In genomic region chr7:80778376-80778775, GRCm38 (mm10) we compare ENCODE assay signal across 15 mouse cellular contexts. TPM values are rescaled to one million over a fixed set of nuclear protein-coding genes. Genes with fewer than 3 reads are reported as not detected.
A peak's percentile ranks its signal among the peaks of the same experiment; 100 is the strongest.
DNase-seq lines count a peak whose midpoint lies in the region; ATAC-seq and TF ChIP-seq lines count a peak whose summit lies in the region.
"Had no signal": no experiment of that assay in that cellular context is flagged by ENCODE, and none has a peak within 500 bp of the region (broad histone marks: within the 10 kb centered on the region; RNA-seq: fewer than 3 reads in every experiment).

No protein-coding gene starts in this region.

- H3K4me1 ChIP-seq in kidney, postnatal 0 days (replicated peaks; ENCODE audit: insufficient read depth, low read length), result peaks cover 31% of the 10 kb centered on the region
- H3K4me1 ChIP-seq in ES-Bruce4 (ENCODE audit: control insufficient read depth, insufficient read depth, low read length), result peaks cover 9% of the 10 kb centered on the region
- peaks cover 53% of the 10 kb centered on the region for H3K4me1 ChIP-seq in embryonic facial prominence, embryonic 15.5 days
- H3K4me1 ChIP-seq in small intestine, adult 2 months (ENCODE audit: control insufficient read depth, insufficient read depth, insufficient read length, low read length), result peaks cover 39% of the 10 kb centered on the region

- TF ChIP-seq CTCF in kidney, postnatal 0 days (IDR thresholded peaks at IDR 0.05; ENCODE audit: low read depth), result no peak
- TF ChIP-seq CTCF in ES-Bruce4 (IDR thresholded peaks at IDR 0.05; ENCODE audit: low read depth, low read length), result no peak
- no peak for TF ChIP-seq CTCF in small intestine, adult 2 months (IDR thresholded peaks at IDR 0.05; ENCODE audit: extremely low read depth, insufficient read length, insufficient replicate concordance, low read depth, low read length)

- WGBS in kidney, postnatal 0 days, result 88% methylated on average over 6 of the region's 6 CpGs
- WGBS in embryonic facial prominence, embryonic 15.5 days, result 94% methylated on average over 6 of the region's 6 CpGs
- WGBS in small intestine, adult 2 months, result 49% methylated on average over 6 of the region's 6 CpGs

- no peak for DNase-seq in kidney, postnatal 0 days (ENCODE audit: low spot score)
- no peak for DNase-seq in kidney, postnatal 25 days
- no peak for DNase-seq in urinary bladder, postnatal 25 days (ENCODE audit: low spot score)
- DNase-seq in adrenal gland, postnatal 10 days, result no peak
- DNase-seq in urinary bladder, postnatal 10 days (ENCODE audit: low spot score), result no peak
- DNase-seq: adrenal gland, adult 2 months; gastrocnemius, postnatal 25 days; left cerebral cortex, postnatal 4 days had no signal

- H3K9ac ChIP-seq in kidney, postnatal 0 days (ENCODE audit: low read depth, low read length), result no peak overlapping the region
- H3K9ac ChIP-seq in ES-Bruce4 (ENCODE audit: low read depth, poor library complexity, severe bottlenecking), result peak overlapping the region; percentile 44
- no peak overlapping the region for H3K9ac ChIP-seq in embryonic facial prominence, embryonic 15.5 days
- H3K9ac ChIP-seq: liver, embryonic 15.5 days had no signal

- H3K4me2 ChIP-seq in kidney, postnatal 0 days (ENCODE audit: low read length), result no peak overlapping the region
- no peak overlapping the region for H3K4me2 ChIP-seq in embryonic facial prominence, embryonic 15.5 days (replicated peaks)
- H3K4me2 ChIP-seq: heart, embryonic 12.5 days had no signal

- no peak for TF ChIP-seq EP300 in ES-Bruce4 (IDR thresholded peaks at IDR 0.05; ENCODE audit: insufficient read depth, low read depth, low read length)

- no peak for TF ChIP-seq POLR2A in ES-Bruce4 (IDR thresholded peaks at IDR 0.05; ENCODE audit: insufficient read depth, low read length)
- TF ChIP-seq POLR2A in small intestine, adult 2 months (IDR thresholded peaks at IDR 0.05; ENCODE audit: low read depth, low read length), result no peak

- no peaks in the 10 kb centered on the region for H3K27me3 ChIP-seq in kidney, postnatal 0 days (ENCODE audit: insufficient read depth, low read length)
- H3K27me3 ChIP-seq in ES-Bruce4 (ENCODE audit: control insufficient read depth, insufficient read depth, low read length, poor library complexity, severe bottlenecking), result no peaks in the 10 kb centered on the region
- no peaks in the 10 kb centered on the region for H3K27me3 ChIP-seq in embryonic facial prominence, embryonic 15.5 days
- no peaks in the 10 kb centered on the region for H3K27me3 ChIP-seq in small intestine, adult 2 months (ENCODE audit: control insufficient read depth, insufficient read depth, low read length)
- H3K27me3 ChIP-seq: heart, embryonic 12.5 days; liver, embryonic 15.5 days had no signal

- no peaks in the 10 kb centered on the region for H3K36me3 ChIP-seq in kidney, postnatal 0 days (ENCODE audit: insufficient read depth, low read length)
- no peaks in the 10 kb centered on the region for H3K36me3 ChIP-seq in ES-Bruce4 (ENCODE audit: control insufficient read depth, insufficient read depth, low read length, poor library complexity, severe bottlenecking)
- no peaks in the 10 kb centered on the region for H3K36me3 ChIP-seq in embryonic facial prominence, embryonic 15.5 days
- H3K36me3 ChIP-seq in small intestine, adult 2 months (ENCODE audit: control insufficient read depth, insufficient read depth, low read length), result peaks cover 6% of the 10 kb centered on the region; the same call in 1 of the 2 replicates
- H3K36me3 ChIP-seq: heart, embryonic 12.5 days; liver, embryonic 15.5 days had no signal

- no peaks in the 10 kb centered on the region for H3K9me3 ChIP-seq in kidney, postnatal 0 days (replicated peaks; ENCODE audit: low read length)
- H3K9me3 ChIP-seq in ES-Bruce4 (replicated peaks; ENCODE audit: control insufficient read depth, insufficient read depth, low read length, poor library complexity, severe bottlenecking), result no peaks in the 10 kb centered on the region
- H3K9me3 ChIP-seq in embryonic facial prominence, embryonic 15.5 days (replicated peaks), result no peaks in the 10 kb centered on the region
- H3K9me3 ChIP-seq: heart, embryonic 12.5 days; liver, embryonic 15.5 days; megakaryocyte, embryonic 14.5 days had no signal

- H3K27ac ChIP-seq in kidney, postnatal 0 days, result 0 out of 2 replicates have a peak overlapping the region, but pooled peaks have one; percentile 76
- peak overlapping the region; percentile 71 for H3K27ac ChIP-seq in ES-Bruce4 (ENCODE audit: insufficient read depth, low read length)
- peak overlapping the region; percentile 84; the same call in 1 of the 2 replicates for H3K27ac ChIP-seq in embryonic facial prominence, embryonic 15.5 days (replicated peaks)
- peak overlapping the region; percentile 89 for H3K27ac ChIP-seq in small intestine, adult 2 months (ENCODE audit: insufficient read depth, low read depth, low read length)

- no peak for ATAC-seq in kidney, postnatal 0 days (replicated peaks; ENCODE audit: low FRiP score, low read depth)
- no peak for ATAC-seq in embryonic facial prominence, embryonic 15.5 days (ENCODE audit: insufficient number of reproducible peaks, low FRiP score, low TSS enrichment, low read depth)
- ATAC-seq: forebrain, embryonic 16.5 days had no signal

- no peak overlapping the region for H3K4me3 ChIP-seq in kidney, postnatal 0 days (replicated peaks; ENCODE audit: low read depth, low read length)
- peak overlapping the region; percentile 7; the same call in 1 of the 2 replicates for H3K4me3 ChIP-seq in ES-Bruce4 (ENCODE audit: low read depth, low read length)
- no peak overlapping the region for H3K4me3 ChIP-seq in embryonic facial prominence, embryonic 15.5 days (replicated peaks)
- H3K4me3 ChIP-seq in small intestine, adult 2 months (ENCODE audit: low read depth, low read length), result no peak overlapping the region
- H3K4me3 ChIP-seq: heart, embryonic 12.5 days had no signal

RNA-seq across cellular contexts. Expression of gene Iqgap1, which starts 47.4 kb away (rescaled TPM):
- polyA plus RNA-seq in kidney, postnatal 0 days (2015; fragmentation: Nextera tagmentation; extraction: Ambion mirVana), result 77.0 and 83.7 TPM in 2 replicates
- 215 and 222 TPM in 2 replicates for polyA plus RNA-seq in ES-Bruce4 (2011; ENCODE audit: insufficient read depth, insufficient read length, low read depth, missing spikeins)
- polyA plus RNA-seq in embryonic facial prominence, embryonic 15.5 days (2015; fragmentation: Nextera tagmentation; extraction: Ambion mirVana), result 75.3 and 75.9 TPM in 2 replicates
- polyA plus RNA-seq in small intestine, adult 2 months (2012; rRNA removed), result 16.5 and 28.9 TPM in 2 replicates
- 10 to 100 TPM; 76.2 to 86.8 TPM for total RNA-seq in adrenal gland, postnatal 10 days (2021)
